Mouse (Mus musculus) megakaryocyte progenitor cell, adult 5-6 weeks (primary cell): Measurements from ENCODE around the gene Slc43a1. TPM values are rescaled to one million over a fixed set of nuclear protein-coding genes. Genes with fewer than 3 reads are reported as not detected.
"Not testable (repeated sequence)": the region's sequence is repeated elsewhere in the genome, so short reads cannot be mapped to it uniquely, and the experiment has no call there.

Experiments
- ATAC-seq: replicated peaks from 2 replicates; pipeline ENCODE4 v1.8.0; 2016; ENCODE audit warnings: mild to moderate bottlenecking, moderate TSS enrichment, inconsistent platforms; ENCODE audit not compliant: poor library complexity
- total RNA-seq, 2 experiments: library from RNA; stranded (forward) in 1 of 2; stranded (reverse) in 1 of 2; fragments of 157-497, 149-512 nt in 1 of 2; fragments of 200-1000 nt in 1 of 2; gene quantifications; 2 replicates each; pipeline versions ENCODE4 v1.2.3 to v1.2.4; 2015 to 2017

Gene Slc43a1
- total RNA-seq, 2 experiments from 2014 or later = 14.2 to 33.4 TPM

DNA sequence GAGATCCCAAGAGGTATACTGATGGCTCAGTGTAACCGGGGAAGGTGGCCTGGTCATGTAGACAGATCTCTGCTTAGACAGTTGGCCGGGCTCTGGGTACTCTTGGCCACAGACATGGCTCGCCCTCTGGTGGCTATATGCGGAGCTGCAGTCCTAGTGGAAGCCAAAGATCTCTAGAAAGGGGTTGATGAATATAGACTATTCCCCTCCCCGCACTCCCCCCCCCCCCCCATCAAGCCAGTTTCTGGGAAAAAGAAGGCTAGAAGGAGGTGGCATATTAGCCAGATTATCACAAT is 51.3 kb downstream of the Slc43a1 start:
- peak; percentile 79 for ATAC-seq

DNA sequence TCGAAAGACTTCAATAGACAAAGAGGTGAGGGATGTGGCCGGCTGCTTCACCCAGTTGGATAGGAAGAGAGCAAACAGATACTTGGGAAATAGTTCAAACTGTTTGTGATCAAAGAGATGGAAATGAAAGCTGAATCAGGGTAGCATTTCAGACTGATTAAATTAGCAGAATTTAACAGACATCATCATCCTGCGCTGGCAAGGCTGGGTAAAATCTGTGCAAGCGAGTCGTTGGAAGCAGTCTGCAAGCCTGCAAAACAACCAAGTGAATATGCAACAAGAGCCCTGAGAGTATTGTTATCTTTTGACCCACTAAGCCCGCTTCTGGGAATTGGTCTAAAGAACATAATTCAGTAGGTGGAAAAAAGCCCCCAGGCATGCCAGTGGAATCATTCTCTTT is 54.7 kb downstream of the Slc43a1 start:
- no peak for ATAC-seq

DNA sequence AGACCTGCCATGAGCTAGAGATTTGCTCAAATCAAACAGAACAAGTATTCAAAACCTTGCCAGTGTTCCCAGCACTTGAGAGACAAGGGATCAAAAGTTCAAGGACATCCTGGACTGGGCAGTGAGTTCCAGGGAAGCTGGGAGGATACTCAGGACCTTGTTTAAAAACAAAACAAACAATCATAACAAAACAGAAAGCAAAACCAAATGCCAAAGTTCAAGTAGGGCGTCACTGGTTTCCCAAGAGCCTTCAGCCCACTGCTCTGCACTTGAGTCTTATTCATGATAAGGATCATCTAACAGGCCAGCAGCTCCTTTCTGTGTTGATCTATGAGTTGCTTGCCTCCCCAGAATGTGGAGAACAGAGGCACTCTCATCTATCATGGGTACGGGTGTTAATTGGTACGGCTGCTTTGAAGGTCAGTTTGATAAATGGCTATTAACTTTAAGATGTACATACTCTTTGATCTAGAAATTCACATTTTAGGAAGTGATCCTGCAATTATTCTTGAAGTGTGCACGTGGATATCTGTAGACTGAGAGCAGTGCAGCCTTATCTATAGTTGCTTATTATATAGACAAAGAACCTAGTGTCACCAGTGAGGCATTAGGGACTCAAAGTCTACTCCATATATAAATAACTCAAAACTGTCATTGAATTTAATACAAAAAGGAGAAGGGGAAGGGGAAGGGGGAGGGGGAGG is 57.0 kb downstream of the Slc43a1 start:
- peak; percentile 72; the same call in 1 of the 2 replicates for ATAC-seq

DNA sequence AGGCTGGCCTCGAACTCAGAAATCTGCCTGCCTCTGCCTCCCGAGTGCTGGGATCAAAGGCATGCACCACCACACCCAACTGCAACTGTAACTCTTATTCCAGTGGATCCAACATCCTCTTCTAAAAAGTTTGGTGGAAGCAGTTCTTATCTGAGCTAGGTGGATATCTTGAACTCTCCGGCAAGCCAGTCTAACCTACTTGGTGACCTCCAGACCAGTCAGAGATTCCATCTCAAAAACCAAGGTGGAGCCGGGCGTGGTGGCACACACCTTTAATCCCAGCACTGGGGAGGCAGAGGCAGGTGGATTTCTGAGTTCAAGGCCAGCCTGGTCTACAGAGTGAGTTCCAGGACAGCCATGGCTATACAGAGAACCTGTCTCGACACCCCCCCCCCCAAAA is 58.0 kb downstream of the Slc43a1 start:
- ATAC-seq = not testable (repeated sequence)

DNA sequence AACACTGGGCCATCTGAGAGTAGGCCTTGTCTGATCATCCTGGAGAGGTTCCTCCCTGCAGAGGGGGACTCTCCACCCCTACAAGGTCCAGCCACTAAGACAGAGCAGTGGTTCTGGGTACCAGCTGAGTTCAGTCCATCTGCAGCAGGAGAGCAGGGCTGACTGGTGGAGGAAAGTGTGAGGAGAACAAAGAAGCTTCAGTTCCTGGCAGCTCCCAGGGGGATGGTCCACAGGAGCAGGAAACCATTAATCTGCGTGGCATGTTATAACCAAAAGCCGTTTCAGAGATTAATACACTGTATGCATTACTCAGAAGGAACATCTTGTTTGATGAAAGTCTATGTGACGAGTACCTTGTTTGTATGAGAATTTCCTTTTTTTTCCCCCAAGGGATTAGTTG is 74.1 kb downstream of the Slc43a1 start:
- ATAC-seq = no peak

Other genes with a start within 250 kb of the Slc43a1 start
- gene Ctnnd1, start 188.1 kb upstream of the Slc43a1 start, total RNA-seq (2015) = 21.2 and 26.8 TPM in 2 replicates
- 18.4 and 27.5 TPM in 2 replicates for gene Ctnnd1, start 188.1 kb upstream of the Slc43a1 start, total RNA-seq (2017)
- gene Btbd18, start 179.8 kb upstream of the Slc43a1 start, total RNA-seq (2015) = not detected in 2 replicates
- gene Btbd18, start 179.8 kb upstream of the Slc43a1 start, total RNA-seq (2017) = not detected in 2 replicates
- gene Selenoh, start 168.1 kb upstream of the Slc43a1 start, total RNA-seq (2015) = 251 and 263 TPM in 2 replicates
- 122 and 127 TPM in 2 replicates for gene Selenoh, start 168.1 kb upstream of the Slc43a1 start, total RNA-seq (2017)
- gene Gm28635, start 160.8 kb upstream of the Slc43a1 start, total RNA-seq (2015) = not detected in 2 replicates
- gene Gm28635, start 160.8 kb upstream of the Slc43a1 start, total RNA-seq (2017) = 0.44 TPM in 1 of 2 replicates, not detected in the other
- gene Med19, start 160.4 kb upstream of the Slc43a1 start, total RNA-seq (2015) = 30.8 and 40.2 TPM in 2 replicates
- gene Med19, start 160.4 kb upstream of the Slc43a1 start, total RNA-seq (2017) = 21.4 and 26.4 TPM in 2 replicates
- gene Tmx2, start 159.7 kb upstream of the Slc43a1 start, total RNA-seq (2015) = 75.6 and 78.6 TPM in 2 replicates
- gene Tmx2, start 159.7 kb upstream of the Slc43a1 start, total RNA-seq (2017) = 48.1 and 51.0 TPM in 2 replicates
- 44.0 and 46.1 TPM in 2 replicates for gene Zdhhc5, start 123.7 kb upstream of the Slc43a1 start, total RNA-seq (2015)
- gene Zdhhc5, start 123.7 kb upstream of the Slc43a1 start, total RNA-seq (2017) = 29.1 and 30.6 TPM in 2 replicates
- 42.5 and 44.7 TPM in 2 replicates for gene Clp1, start 111.5 kb upstream of the Slc43a1 start, total RNA-seq (2015)
- 37.3 and 43.5 TPM in 2 replicates for gene Clp1, start 111.5 kb upstream of the Slc43a1 start, total RNA-seq (2017)
- 0.07 and 0.12 TPM in 2 replicates for gene Ypel4, start 104.8 kb upstream of the Slc43a1 start, total RNA-seq (2015)
- 0.27 TPM in 1 of 2 replicates, not detected in the other for gene Ypel4, start 104.8 kb upstream of the Slc43a1 start, total RNA-seq (2017)
- gene Gm19426, start 95.2 kb upstream of the Slc43a1 start, total RNA-seq (2015) = 0.39 TPM in 1 of 2 replicates, not detected in the other
- gene Gm19426, start 95.2 kb upstream of the Slc43a1 start, total RNA-seq (2017) = not detected in 2 replicates
- gene Serping1, start 63.4 kb upstream of the Slc43a1 start, total RNA-seq (2015) = 0.22 TPM in 1 of 2 replicates, not detected in the other
- gene Serping1, start 63.4 kb upstream of the Slc43a1 start, total RNA-seq (2017) = not detected in 2 replicates
- gene Ube2l6, start 40.0 kb upstream of the Slc43a1 start, total RNA-seq (2015) = 9.6 and 11.2 TPM in 2 replicates
- 8.5 and 12.7 TPM in 2 replicates for gene Ube2l6, start 40.0 kb upstream of the Slc43a1 start, total RNA-seq (2017)
- not detected in 2 replicates for gene Smtnl1, start 16.2 kb upstream of the Slc43a1 start, total RNA-seq (2015)
- 0.24 TPM in 1 of 2 replicates, not detected in the other for gene Smtnl1, start 16.2 kb upstream of the Slc43a1 start, total RNA-seq (2017)
- gene Timm10, start 11.9 kb upstream of the Slc43a1 start, total RNA-seq (2015) = 40.2 and 55.6 TPM in 2 replicates
- 39.6 and 46.2 TPM in 2 replicates for gene Timm10, start 11.9 kb upstream of the Slc43a1 start, total RNA-seq (2017)
- not detected in 2 replicates for gene Rtn4rl2, start 47.9 kb downstream of the Slc43a1 start, total RNA-seq (2015)
- gene Rtn4rl2, start 47.9 kb downstream of the Slc43a1 start, total RNA-seq (2017) = not detected in 2 replicates
- 111 and 119 TPM in 2 replicates for gene Slc43a3, start 97.7 kb downstream of the Slc43a1 start, total RNA-seq (2015)
- 94.2 and 94.7 TPM in 2 replicates for gene Slc43a3, start 97.7 kb downstream of the Slc43a1 start, total RNA-seq (2017)
- 43.2 and 74.2 TPM in 2 replicates for gene Prg2, start 141.6 kb downstream of the Slc43a1 start, total RNA-seq (2015)
- gene Prg2, start 141.6 kb downstream of the Slc43a1 start, total RNA-seq (2017) = 135 and 270 TPM in 2 replicates
- 8.4 and 12.8 TPM in 2 replicates for gene Prg3, start 149.4 kb downstream of the Slc43a1 start, total RNA-seq (2015)
- gene Prg3, start 149.4 kb downstream of the Slc43a1 start, total RNA-seq (2017) = 15.9 and 16.4 TPM in 2 replicates
- gene Ssrp1, start 198.4 kb downstream of the Slc43a1 start, total RNA-seq (2015) = 145 and 175 TPM in 2 replicates
- 390 and 507 TPM in 2 replicates for gene Ssrp1, start 198.4 kb downstream of the Slc43a1 start, total RNA-seq (2017)
- 1.5 and 2.5 TPM in 2 replicates for gene P2rx3, start 198.6 kb downstream of the Slc43a1 start, total RNA-seq (2015)
- 0.46 TPM in 1 of 2 replicates, not detected in the other for gene P2rx3, start 198.6 kb downstream of the Slc43a1 start, total RNA-seq (2017)
- 0.59 and 0.85 TPM in 2 replicates for gene Tnks1bp1, start 209.2 kb downstream of the Slc43a1 start, total RNA-seq (2015)
- gene Tnks1bp1, start 209.2 kb downstream of the Slc43a1 start, total RNA-seq (2017) = 1.6 and 4.7 TPM in 2 replicates